Mouse (Mus musculus) common myeloid progenitor, adult 5-6 weeks (primary cell): ENCODE results near the gene Pygo1. TPM values are rescaled to one million over a fixed set of nuclear protein-coding genes. Genes with fewer than 3 reads are reported as not detected.

Experiments
- ATAC-seq: replicated peaks from 2 replicates; pipeline ENCODE4 v1.8.0; 2016; ENCODE audit warnings: low read depth, mild to moderate bottlenecking, moderate TSS enrichment, inconsistent platforms; ENCODE audit not compliant: poor library complexity, severe bottlenecking
- total RNA-seq: library from RNA; stranded (forward); fragments of 200-1000, 187-1606 nt; gene quantifications from 2 replicates; pipeline ENCODE4 v1.2.3, GENCODE M21; 2017

Pygo1 gene
- total RNA-seq, 1 experiment from 2014 or later: not detected

DNA sequence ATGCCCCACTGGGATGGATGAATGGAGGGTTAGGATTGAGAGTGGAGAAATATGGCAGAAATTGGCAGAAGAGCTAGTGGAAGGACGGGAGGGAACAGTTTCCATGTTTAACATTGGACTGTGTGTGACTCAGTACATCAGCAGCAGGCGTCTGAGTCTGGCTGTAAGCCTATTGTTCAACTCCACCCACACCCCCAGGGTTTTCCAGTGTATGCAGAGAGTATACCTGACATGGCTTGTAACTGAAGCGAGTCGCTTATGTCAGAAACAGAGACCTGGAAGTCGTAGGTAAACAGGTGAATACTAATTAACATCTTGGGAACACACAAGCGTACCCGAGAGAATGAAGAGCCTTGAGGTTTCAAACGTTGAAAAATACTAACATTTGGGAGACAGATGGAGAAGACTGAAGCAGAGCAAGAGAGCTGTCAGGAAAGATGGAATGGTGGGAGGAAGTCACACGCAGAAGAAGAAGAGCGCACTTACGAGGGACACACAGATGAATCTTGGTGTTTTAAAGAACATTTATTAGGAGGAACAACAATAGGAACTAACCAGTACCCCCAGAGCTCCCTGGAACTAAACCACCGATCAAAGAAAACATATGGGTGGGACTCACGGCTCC, 5.8 kb downstream of the Pygo1 start:
- ATAC-seq: no peak

DNA sequence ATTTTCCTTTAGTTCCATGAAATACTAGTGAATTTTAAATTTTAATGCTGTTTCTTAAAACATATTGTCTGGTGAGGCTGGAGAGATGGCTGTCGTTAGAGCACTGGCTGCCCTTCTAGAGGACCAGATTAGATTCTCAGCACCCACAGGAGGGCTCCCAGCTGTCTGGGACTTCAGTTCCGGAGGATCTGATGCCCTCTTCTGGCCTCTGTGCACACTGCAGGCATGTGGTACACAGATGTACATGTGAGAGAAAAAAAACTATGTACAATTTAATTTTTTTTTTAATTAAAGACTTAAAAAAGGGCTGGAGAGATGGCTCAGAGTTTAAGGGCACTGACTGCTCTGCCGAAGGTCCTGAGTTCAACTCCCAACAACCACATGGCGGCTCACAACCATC, 9.9 kb downstream of the Pygo1 start:
- no peak for ATAC-seq

DNA sequence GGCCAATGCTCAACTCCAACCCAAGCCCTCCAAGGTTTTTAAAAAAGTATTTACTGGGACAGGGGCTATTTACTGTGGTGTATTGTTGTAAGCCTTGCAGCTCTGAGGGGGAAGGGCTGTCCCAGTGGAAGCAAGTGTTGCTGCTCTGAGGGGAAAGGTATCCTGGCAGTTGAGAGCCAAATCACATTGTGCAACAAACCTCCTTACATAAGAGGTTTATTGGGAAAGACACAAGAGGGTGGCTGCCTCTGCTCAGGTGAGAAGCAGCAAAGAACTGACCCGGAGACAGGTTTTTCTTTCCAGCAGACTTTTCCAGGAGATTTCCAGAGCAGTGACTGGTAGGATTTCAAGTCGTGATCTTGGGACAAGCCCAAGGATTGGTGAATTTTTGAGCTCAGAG, 10.9 kb downstream of the Pygo1 start:
- ATAC-seq: no peak

DNA sequence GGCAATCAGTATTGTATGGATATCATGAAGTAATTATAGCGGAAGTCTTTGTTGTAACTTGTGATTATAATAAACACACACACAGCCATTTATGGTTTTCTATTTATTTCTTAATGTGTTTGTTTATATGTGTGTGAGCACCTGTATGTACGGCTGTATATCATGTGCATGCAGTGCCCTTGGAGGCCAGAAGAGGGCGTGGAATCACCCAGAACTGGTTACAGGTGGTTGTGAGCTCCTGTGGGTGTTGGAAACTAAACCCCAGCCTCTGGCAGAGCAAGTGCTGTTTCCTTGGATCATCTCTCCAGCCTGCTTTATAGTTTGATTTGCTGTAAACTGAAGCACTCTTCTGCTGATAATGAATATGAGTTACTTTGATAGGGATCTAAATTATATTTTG, 18.0 kb downstream of the Pygo1 start:
- no peak for ATAC-seq

DNA sequence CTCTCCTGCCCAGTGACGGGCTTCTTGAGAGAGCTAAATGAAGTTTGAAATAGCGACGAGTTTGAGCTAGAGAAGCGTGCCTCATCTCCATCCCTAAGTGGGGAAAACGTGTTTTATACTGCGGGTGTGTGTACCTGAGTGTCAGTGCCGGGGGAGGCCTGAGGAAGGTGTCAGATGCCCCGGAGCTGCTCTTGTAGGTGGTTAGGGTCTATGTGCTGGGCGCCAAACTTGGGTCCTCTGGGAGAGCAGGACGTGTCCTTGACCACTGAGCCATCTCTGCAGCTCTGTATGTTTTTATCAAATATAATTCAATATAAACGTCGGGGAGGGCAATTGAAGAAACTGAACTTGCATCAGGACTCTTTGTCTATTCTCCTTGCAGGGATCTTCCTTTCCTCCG, 18.8 kb downstream of the Pygo1 start:
- no peak for ATAC-seq

DNA sequence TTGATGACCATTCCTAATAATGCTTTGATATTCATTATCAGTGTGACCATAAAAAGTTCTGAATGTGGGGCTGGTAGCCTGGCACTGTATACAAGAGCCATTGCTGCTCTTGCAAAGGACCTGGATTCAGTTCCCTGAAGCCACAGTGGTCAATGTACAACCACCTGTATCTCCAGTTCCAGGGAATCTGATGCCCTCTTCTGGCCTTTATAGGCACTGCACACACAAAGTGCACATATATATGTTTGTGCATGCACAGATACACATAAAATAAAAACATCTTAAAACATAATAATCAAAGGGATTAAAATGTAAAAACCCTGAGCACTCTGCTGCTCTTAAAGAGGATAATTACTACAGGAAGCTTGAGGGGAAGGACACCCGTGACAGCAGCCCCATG, 21.6 kb downstream of the Pygo1 start:
- ATAC-seq: no peak

DNA sequence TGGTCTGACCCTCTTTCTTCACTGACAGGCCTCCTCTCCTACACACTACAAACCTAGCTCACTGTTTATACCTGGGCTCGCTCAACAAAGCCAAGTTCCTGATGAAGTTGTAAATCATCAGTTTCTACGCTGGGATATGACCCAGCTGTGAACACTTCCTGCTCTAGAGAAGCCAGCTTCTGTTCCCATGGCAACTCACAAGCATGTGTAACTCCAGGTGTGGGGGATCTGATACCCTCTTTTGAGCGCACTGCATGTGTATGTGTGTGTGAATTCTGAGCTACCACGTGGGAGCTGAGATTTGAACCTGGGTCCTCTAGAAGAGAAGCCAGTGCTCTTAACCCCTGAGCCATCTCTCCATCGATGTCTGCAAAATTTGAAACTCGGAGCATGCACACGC, 24.1 kb downstream of the Pygo1 start:
- ATAC-seq: no peak

DNA sequence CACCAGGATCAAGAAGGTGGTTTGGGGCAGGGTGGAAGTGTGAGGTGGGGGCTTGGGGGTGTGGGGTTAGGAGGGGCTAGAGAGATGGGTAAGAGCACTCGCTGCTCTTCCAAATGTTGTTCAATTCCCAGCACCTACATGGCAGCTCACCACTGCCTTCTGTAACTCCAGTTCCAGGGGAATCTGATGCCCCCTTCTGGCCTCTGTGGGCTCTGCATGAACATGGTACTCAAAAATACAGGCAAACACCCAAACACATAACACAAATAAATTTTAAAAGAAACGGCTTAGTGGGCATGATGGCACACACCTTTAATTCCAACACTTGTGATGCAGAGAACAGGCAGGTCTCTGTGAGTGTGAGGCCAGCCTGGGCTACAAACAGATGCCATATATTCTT, 29.3 kb downstream of the Pygo1 start:
- ATAC-seq: no peak

DNA sequence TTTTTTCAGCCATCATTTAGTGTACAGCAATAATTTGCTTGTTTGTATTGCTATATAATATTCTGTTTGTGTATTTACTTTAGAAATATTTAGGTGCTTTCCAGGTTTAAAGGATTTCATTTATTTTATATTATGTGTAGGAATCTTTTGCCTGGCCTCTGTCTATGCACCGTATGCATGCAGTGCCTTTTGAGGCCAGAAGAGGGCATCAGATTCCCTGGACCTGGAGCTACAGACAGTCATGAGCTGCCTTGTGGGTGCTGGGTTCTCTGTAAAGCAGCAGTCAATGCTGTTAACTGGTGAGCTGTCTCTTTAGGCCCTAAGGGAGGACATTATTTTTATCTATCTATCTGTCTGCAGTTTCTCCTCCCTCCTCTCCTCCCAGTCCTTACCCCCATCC, 30.1 kb downstream of the Pygo1 start:
- ATAC-seq: peak; percentile 57

DNA sequence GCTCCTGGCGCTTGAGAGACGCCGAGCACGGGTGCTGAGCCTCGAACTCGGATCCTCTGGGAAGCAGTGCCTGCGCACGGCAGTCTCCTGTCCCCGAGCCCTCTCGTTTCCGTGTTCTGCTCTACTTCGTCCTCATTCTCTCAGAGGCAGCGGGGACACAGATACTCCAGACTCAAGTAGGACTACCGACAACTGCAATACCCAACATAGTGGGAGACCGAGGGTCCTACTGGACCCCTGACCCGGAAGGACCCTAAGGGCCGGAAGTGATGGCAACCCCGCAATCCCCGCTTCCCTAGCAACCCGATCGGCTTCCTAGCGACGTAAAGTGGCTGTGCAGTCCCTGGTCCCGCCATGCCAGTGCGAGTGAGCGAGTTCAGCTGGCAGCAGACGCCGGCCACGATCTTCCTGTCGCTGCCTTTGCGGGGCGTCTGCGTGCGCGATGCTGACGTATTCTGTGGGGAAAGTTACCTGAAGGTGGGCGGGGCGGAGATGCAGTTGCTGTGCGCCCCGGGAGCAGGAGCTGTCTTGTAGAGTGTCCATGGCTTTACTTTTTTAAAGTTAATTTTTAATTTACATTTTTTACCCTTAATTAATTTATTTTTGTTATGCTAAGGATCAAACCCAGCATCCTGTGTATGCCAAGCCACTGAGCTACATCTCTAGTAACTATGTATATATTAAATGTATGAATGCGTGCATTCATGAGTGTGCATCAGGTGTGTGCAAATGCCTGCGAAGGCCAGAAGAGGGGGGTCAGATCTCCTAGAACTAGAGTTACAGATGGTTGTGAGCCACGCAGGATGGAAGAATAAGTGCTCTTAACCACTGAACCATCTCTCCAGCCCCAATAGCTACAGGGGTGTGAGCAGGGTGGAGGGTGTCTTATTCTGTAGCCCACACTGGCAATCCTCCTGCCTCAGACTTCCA, 33.3 kb downstream of the Pygo1 start, which contains the start of the genes Dyx1c1 and Gm44503:
TSS of gene Dyx1c1 (plus strand) at position 265 of the 930 bp plus-strand sequence.
TSS of gene Gm44503 (plus strand) at position 332 of the 930 bp plus-strand sequence.
- peak; percentile 91 for ATAC-seq

DNA sequence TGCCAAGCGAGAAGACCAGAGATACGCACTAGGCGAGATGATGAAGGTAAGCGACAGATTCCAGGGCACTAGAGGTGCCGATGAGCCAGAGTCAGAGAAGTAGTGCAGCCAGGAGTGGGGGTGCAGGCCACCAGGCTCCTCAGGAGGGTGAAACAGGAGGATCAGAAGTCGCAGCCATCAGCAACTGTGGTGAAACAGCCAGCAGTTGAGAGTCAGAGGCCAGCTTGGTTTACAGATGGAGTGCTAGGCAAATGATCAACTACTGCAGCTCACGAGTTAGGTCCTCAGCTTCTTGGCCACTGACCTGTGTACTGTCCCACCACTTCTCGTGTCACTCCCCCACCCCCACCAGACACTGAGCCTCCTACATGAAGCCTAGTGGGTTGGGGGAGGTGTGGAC, 35.9 kb downstream of the Pygo1 start:
- ATAC-seq: no peak

DNA sequence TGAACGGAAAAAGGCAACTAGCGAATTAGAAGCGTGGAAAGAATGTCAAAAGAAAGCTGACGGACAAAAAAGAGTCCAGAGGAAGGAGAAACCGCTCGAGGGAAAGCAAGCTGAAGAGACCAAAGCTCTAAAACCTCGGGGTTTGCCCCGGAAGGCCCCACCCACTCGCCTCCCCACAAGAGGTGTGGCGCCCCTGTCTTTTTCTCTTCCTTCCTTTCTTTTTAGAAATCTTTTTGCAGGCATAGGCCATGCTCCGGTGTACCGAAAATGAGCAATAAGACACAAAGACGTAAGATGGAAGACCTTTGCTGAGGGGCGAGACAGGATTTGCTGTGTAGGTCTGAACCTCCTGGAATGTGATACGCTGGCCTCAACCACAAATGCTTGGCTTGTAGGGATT, 36.5 kb downstream of the Pygo1 start:
- no peak for ATAC-seq

DNA sequence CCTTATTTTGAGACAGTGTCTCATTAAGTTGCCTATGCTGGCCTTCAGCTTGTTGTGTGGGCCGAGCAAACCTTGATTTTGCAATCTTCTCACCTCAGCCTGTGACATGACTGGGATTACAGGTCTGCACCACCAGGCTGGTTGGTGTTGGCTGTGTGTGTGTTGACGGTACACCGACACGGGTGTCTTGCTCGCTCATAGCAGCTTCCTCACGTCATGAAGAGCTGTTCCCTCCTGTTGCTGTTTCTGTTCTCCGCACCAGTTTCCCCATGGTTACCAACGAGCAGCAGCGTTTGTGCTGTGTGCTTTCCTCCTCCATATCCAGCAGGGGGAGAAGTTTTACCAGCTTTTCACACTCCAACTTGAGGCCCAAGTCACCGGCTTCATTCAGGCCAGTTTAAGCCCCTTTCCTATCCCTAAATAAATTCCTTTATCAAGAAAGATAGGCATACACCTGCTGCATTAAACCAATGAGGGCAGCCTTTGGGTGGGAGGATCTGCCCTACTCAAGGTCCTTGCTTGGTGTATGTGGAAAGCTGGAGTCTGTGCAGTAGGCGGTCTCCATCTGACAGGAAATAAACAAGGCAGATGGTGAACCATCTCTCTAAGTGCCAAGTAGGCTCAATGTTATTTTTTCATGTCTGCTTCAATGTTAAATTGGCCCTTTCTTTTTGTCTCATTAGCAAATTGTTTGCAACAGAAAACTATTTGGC, 43.1 kb downstream of the Pygo1 start:
- ATAC-seq: peak; percentile 85

DNA sequence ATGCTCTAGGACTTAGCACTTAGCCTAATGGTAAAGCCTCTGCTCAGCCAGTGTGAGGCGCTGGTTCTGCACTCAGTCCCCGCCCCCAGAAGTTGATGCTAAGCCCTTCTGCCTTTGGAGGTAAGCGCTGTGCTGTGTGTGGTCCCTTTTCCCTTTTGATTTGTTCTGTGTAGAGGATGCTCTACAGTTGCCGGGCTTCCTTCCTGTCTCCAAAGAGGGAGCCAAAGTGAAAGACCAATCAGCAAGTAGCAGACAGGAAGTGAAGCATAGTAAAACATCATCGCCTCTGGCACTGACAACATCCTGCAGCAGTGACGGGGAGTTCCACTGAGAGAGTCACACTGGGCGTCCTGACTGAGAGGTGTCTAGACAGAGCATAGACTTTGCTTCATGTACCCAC, 44.4 kb downstream of the Pygo1 start:
- ATAC-seq: peak; percentile 51

DNA sequence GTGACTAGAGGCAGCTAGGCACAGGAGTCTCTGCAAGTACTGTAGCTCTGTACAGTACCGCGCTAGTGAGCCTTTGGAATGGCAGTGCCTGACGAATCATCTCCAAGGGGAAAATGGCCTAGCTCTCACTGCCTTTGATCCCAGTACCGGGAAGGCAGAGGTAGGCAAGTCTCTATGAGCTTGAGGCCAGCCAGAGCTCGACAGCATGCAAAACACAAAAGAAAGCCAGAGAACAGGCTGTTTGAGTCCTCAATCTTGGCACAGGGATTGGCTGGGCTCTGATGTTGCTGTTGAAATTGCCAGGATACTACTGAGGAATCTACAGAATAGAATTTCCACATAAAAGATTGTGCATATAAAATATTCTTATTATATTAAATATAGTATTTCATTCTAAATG, 47.0 kb downstream of the Pygo1 start:
- no peak for ATAC-seq

DNA sequence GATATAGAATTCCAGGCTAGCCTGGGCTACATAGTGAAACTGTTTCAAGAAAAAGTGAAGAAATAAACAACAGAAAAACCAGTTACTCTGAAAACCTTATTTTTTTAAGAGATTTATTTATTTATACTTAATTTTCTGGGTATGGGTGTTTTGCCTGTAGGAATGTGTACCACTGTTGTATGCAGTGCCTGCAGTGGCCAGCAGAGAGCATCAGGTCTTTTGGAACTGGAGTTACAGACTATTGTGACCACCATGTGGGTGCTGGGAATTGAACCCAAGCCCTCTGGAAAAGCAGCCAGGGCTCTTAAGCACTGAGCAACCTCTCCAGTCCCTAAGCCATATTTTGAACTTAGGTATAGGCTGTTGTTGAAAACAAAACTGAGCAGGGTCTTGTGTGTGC, 47.5 kb downstream of the Pygo1 start:
- ATAC-seq: no peak

DNA sequence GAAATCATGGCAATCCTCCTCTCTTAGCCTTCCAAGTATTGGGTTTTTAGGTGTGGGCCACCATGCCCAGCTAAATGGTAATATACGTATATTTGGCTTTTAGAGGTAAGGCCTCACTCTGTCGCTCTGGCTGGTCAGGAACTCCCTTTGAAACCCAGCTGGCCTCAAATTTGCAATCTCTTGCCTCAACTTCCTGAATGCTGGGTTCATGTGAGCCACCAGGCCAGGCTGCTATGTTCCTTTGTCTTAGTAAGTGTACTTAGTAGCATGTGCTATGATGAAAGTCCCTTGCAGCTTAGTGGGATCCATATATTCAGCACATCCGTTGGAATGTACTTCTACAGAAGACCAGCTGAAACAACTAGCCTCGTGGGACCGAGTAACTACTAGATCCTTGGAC, 49.3 kb downstream of the Pygo1 start:
- ATAC-seq: peak; percentile 60; the same call in 1 of the 2 replicates

DNA sequence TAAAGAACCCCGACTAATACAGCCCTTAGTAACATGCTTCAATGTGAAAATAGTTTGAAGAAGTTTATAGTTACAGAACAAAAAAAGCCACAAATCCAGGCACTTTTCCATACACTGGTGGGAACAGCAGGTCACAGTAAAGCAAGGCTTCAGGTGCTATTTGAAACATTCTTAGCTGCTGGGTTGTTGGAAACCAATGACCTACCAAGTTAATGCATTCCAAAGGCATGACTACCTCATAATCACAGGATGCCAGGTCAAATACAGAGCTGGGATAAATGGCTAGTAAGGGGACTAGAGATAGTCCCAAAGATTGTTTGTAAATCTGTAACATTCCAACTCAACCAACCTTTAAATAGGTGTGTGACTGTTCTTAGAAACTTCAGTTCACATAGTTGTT, 49.8 kb downstream of the Pygo1 start:
- no peak for ATAC-seq

DNA sequence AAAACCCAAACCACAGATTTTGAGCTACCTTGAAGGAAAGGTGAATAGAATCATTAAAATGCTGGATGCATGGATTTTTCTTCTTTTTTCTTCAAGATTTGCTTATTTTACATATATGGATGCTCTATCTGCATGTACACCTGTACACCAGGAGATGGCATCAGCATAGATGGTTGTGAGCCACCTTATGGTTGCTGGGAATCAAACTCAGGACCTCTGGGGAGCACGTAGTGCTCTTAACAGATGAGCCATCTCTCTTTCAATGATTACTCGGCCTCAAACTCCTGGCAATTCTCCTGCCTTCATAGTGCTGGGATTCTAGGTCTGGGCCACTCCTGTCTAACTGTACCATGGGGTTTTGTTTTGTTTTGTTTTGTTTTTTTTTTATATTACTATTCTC, 57.6 kb downstream of the Pygo1 start:
- ATAC-seq: no peak

DNA sequence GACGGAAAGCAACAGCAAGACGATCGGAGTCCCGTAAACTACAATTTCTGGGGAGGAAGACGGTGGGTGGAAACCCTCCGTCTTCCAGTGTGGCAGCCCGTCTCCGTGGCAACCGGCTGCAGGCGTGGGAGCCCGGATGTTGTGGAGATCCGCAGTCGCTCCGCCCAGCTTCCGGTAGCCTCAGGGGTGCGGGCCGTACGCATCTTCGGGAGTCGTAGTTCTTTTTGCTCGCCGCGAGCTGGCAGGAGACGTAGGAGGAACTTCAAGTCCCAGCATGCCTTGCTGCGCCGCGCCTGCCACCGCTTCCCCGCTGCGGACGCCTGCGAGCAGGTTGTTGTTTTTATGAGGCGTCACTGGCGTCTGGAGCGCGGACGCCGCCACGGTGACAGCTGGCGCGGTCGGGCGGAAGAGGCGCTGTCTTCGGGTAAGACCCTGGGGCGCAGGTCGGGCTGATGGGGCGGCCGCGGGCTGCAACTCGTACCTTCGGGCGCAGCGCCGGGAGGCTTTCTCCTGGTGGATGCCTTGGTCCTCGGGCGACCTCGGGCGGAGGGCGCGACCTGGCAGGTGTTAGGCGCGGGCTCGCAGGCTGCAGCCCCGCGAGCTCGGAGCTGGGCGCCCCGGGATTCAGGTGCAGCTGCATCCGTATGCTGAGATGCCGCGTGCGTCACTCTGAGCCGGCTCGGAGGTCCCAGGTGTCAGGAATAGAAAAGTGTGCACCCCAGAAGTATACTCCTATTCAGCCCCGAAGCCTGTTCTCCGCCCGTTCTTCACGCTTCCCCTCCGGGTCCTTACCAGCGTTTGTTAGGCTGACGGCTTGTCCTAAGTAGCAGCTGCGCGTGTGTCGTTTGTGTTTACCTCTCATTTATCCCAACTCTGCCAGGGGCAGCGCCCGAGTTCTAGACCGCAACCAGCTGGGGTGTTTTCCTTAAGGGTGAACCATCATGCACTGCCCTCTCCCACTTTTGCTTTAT, 60.1 kb downstream of the Pygo1 start, which contains the start of the genes Ccpg1os and Ccpg1:
TSS of gene Ccpg1os (minus strand) at position 133 of the 971 bp plus-strand sequence.
TSS of gene Ccpg1 (plus strand) at position 180 of the 971 bp plus-strand sequence.
- peak; percentile 99 for ATAC-seq
